Mouse (Mus musculus): Measurements from ENCODE around the gene Gm20826. TPM values are rescaled to one million over a fixed set of nuclear protein-coding genes. Genes with fewer than 3 reads are reported as not detected.
"Not testable (repeated sequence)": the region's sequence is repeated elsewhere in the genome, so short reads cannot be mapped to it uniquely, and the experiment has no call there.

Gene Gm20826
- not detected for total RNA-seq (2021)

- DNase-seq (ENCODE audit: low spot score in 2 of 2); intact Hi-C loops (cut with DNase I): not testable (repeated sequence)
These were observed at the start of gene Gm20826 for GRCm38 (mm10) chrY:7638389-7638788. Gm20826 (minus strand) TSS chrY:7638489.

Other genes with a start within 250 kb of the Gm20826 start
- gene Gm21788, start 233.5 kb downstream of the Gm20826 start, total RNA-seq (2021) = not detected
- gene Gm28576, start 84.5 kb upstream of the Gm20826 start, total RNA-seq (2021) = not detected